8 mouse cellular contexts compared by ENCODE assay signal in the genomic region with DNA sequence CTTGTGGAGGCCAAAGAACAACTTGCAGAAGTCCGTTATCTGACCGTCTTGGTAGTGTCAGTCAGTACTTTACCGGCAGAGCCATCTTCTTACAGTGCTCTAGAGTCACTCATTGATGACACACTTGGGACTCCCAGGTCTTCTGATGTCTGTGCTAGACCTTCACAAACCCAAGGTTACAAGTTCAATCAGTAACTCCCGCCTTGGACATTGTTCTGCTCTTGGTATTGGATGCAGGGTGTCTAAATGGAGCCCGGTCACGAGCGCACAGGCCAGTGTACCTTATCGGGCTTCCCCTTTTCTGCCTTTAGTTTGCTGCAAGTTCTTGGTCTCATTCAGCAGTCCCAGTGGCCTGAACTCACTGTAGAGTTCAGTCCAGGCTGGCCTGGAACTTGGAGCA. TPM values are rescaled to one million over a fixed set of nuclear protein-coding genes. Genes with fewer than 3 reads are reported as not detected.
DNase-seq lines count a peak whose midpoint lies in the region; ATAC-seq lines count a peak whose summit lies in the region.

No protein-coding gene starts in this region.

- H3K27me3 ChIP-seq in heart, embryonic 16.5 days (ENCODE audit: control insufficient read depth, insufficient read depth, low read length) = no peaks in the 10 kb centered on the region
- no peaks in the 10 kb centered on the region for H3K27me3 ChIP-seq in liver, embryonic 13.5 days
- no peaks in the 10 kb centered on the region for H3K27me3 ChIP-seq in stomach, embryonic 15.5 days (replicated peaks)

- 39% methylated on average over 8 of the region's 8 CpGs for WGBS in heart, embryonic 16.5 days
- whole genome bisulfite sequencing in liver, embryonic 13.5 days (ENCODE audit: insufficient replicate concordance) = 5% methylated on average over 8 of the region's 8 CpGs
- 44% methylated on average over 8 of the region's 8 CpGs for WGBS in stomach, embryonic 15.5 days

- H3K4me3 ChIP-seq in heart, embryonic 16.5 days (ENCODE audit: low read length) = peak overlapping the region; percentile 62
- peak overlapping the region; percentile 88 for H3K4me3 ChIP-seq in liver, embryonic 13.5 days (replicated peaks)
- H3K4me3 ChIP-seq in stomach, embryonic 15.5 days (replicated peaks) = peak overlapping the region; percentile 75

- peak overlapping the region; percentile 75 for H3K9ac ChIP-seq in heart, embryonic 16.5 days (ENCODE audit: low read length)
- peak overlapping the region; percentile 91 for H3K9ac ChIP-seq in liver, embryonic 13.5 days
- H3K9ac ChIP-seq in stomach, embryonic 15.5 days = no peak overlapping the region

- DNase-seq in kidney, adult 9 months = peak; percentile 64
- DNase-seq in kidney, postnatal 14 days = no peak
- DNase-seq in R1 (ENCODE audit: low read depth, low spot score) = peak; percentile 34
- DNase-seq in liver, embryonic 13.5 days = peak; percentile 50
- DNase-seq in thymus, postnatal 10 days (ENCODE audit: low spot score in 2 of 2) = no peak
- DNase-seq in gastrocnemius, adult 8-10 months (ENCODE audit: low spot score in 2 of 2) = no peak

- H3K4me1 ChIP-seq in heart, embryonic 16.5 days (ENCODE audit: control insufficient read depth, insufficient read depth, low read length) = peaks cover 21% of the 10 kb centered on the region
- peaks cover 77% of the 10 kb centered on the region for H3K4me1 ChIP-seq in liver, embryonic 13.5 days (replicated peaks)
- peaks cover 12% of the 10 kb centered on the region; the same call in 1 of the 2 replicates for H3K4me1 ChIP-seq in stomach, embryonic 15.5 days

- H3K4me2 ChIP-seq in heart, embryonic 16.5 days (ENCODE audit: low read depth, low read length) = peak overlapping the region; percentile 80
- H3K4me2 ChIP-seq in liver, embryonic 13.5 days = peak overlapping the region; percentile 96
- H3K4me2 ChIP-seq in stomach, embryonic 15.5 days = peak overlapping the region; percentile 66

- H3K36me3 ChIP-seq in heart, embryonic 16.5 days (ENCODE audit: control insufficient read depth, insufficient read depth) = 0 out of 2 replicates have a peak, but pooled peaks cover 2% of the 10 kb centered on the region
- H3K36me3 ChIP-seq in liver, embryonic 13.5 days = peaks cover 17% of the 10 kb centered on the region
- H3K36me3 ChIP-seq in stomach, embryonic 15.5 days = peaks cover 9% of the 10 kb centered on the region; the same call in 1 of the 2 replicates

- ATAC-seq in heart, embryonic 16.5 days (replicated peaks; ENCODE audit: extremely low read depth, insufficient read depth, low FRiP score) = no peak
- ATAC-seq in liver, embryonic 13.5 days (ENCODE audit: low read depth) = no peak
- no peak for ATAC-seq in stomach, embryonic 15.5 days (ENCODE audit: insufficient read depth, low FRiP score, low read depth)

- no peaks in the 10 kb centered on the region for H3K9me3 ChIP-seq in heart, embryonic 16.5 days (replicated peaks; ENCODE audit: control insufficient read depth, low read length)
- H3K9me3 ChIP-seq in liver, embryonic 13.5 days (replicated peaks) = no peaks in the 10 kb centered on the region
- no peaks in the 10 kb centered on the region for H3K9me3 ChIP-seq in stomach, embryonic 15.5 days

- no peak overlapping the region for H3K27ac ChIP-seq in heart, embryonic 16.5 days (ENCODE audit: low read length)
- peak overlapping the region; percentile 94 for H3K27ac ChIP-seq in liver, embryonic 13.5 days
- no peak overlapping the region for H3K27ac ChIP-seq in stomach, embryonic 15.5 days

RNA-seq across cellular contexts. Expression of gene Rpia, which starts 0.6 kb away (rescaled TPM):
- 1.1 and 1.6 TPM in 2 replicates for polyA plus RNA-seq in heart, embryonic 16.5 days (2015; fragmentation: Nextera tagmentation; extraction: Ambion mirVana)
- polyA plus RNA-seq in liver, embryonic 13.5 days (2015; fragmentation: Nextera tagmentation; extraction: Ambion mirVana) = 3.7 and 4.5 TPM in 2 replicates
- polyA plus RNA-seq in stomach, embryonic 15.5 days (2015; fragmentation: Nextera tagmentation; extraction: Ambion mirVana) = 4.0 and 4.7 TPM in 2 replicates
- total RNA-seq in gastrocnemius, adult 8-10 months (2022) = 10 to 100 TPM; 17.4 to 21.3 (median 20.4) TPM

RNA-seq across cellular contexts. Expression of gene Eif2ak3, which starts 51.7 kb away (rescaled TPM):
- 6.3 and 6.5 TPM in 2 replicates for polyA plus RNA-seq in heart, embryonic 16.5 days (2015; fragmentation: Nextera tagmentation; extraction: Ambion mirVana)
- polyA plus RNA-seq in liver, embryonic 13.5 days (2015; fragmentation: Nextera tagmentation; extraction: Ambion mirVana) = 3.4 and 3.5 TPM in 2 replicates
- polyA plus RNA-seq in stomach, embryonic 15.5 days (2015; fragmentation: Nextera tagmentation; extraction: Ambion mirVana) = 12.5 and 12.7 TPM in 2 replicates
- 1 to 10 TPM; 2.6 to 3.5 (median 3.3) TPM for total RNA-seq in gastrocnemius, adult 8-10 months (2022)

Comparison
In these comparisons a context has a peak if more than half of its experiments do, and no peak if none do; other contexts are left out.
1. DNase-seq: peak in kidney, adult 9 months (single experiment), R1 (single experiment) and liver, embryonic 13.5 days (single experiment); none in kidney, postnatal 14 days (single experiment), thymus, postnatal 10 days (0 of 2) and gastrocnemius, adult 8-10 months (0 of 2).
2. Peak in every context shown above with its lines, with median percentiles within 50 percentile points of each other: H3K4me2 ChIP-seq and H3K4me3 ChIP-seq.